Comparison of ENCODE assay signal across 27 mouse cellular contexts in genomic region chr3:153769220-153769619, GRCm38 (mm10).
"Had no signal": no experiment of that assay in that cellular context is flagged by ENCODE, and none has a peak within 500 bp of the region (broad histone marks: within the 10 kb centered on the region; RNA-seq: fewer than 3 reads in every experiment).

No protein-coding gene starts in this region.

- H3K36me3 ChIP-seq: embryonic facial prominence, embryonic 10.5 days; embryonic facial prominence, embryonic 12.5 days; embryonic facial prominence, embryonic 13.5 days; embryonic facial prominence, embryonic 15.5 days; forebrain, embryonic 10.5 days; forebrain, embryonic 12.5 days; forebrain, embryonic 15.5 days had no signal

- H3K9ac ChIP-seq: embryonic facial prominence, embryonic 12.5 days; embryonic facial prominence, embryonic 13.5 days; embryonic facial prominence, embryonic 15.5 days; forebrain, embryonic 12.5 days; forebrain, embryonic 13.5 days; forebrain, embryonic 15.5 days; forebrain, postnatal 0 days had no signal

- H3K4me1 ChIP-seq: embryonic facial prominence, embryonic 12.5 days; embryonic facial prominence, embryonic 15.5 days; forebrain, embryonic 12.5 days; forebrain, embryonic 13.5 days; forebrain, embryonic 15.5 days had no signal

- H3K9me3 ChIP-seq: embryonic facial prominence, embryonic 12.5 days; embryonic facial prominence, embryonic 13.5 days; embryonic facial prominence, embryonic 15.5 days; forebrain, embryonic 10.5 days; forebrain, embryonic 12.5 days; forebrain, embryonic 15.5 days had no signal

- DNase-seq: cerebellum, adult 2 months; cerebellum, adult 8-10 months; cerebellum, adult 9-10 months; cerebellum, adult 9-11 months; cerebellum, postnatal 10 days; cerebellum, postnatal 14 days; cerebellum, postnatal 25 days; cerebellum, postnatal 36 days; embryo, embryonic 11 days; forebrain, postnatal 0 days; gastrocnemius, adult 2 months; gastrocnemius, postnatal 10 days; gastrocnemius, postnatal 14 days; gastrocnemius, postnatal 25 days; gastrocnemius, postnatal 36 days; heart, adult 18-20 months had no signal

- H3K27ac ChIP-seq: embryonic facial prominence, embryonic 10.5 days; embryonic facial prominence, embryonic 12.5 days; embryonic facial prominence, embryonic 13.5 days; embryonic facial prominence, embryonic 15.5 days; forebrain, embryonic 10.5 days; forebrain, embryonic 12.5 days; forebrain, embryonic 13.5 days; forebrain, embryonic 15.5 days; gastrocnemius, adult 2 months had no signal

- H3K27me3 ChIP-seq: embryonic facial prominence, embryonic 12.5 days; embryonic facial prominence, embryonic 13.5 days; embryonic facial prominence, embryonic 15.5 days; forebrain, embryonic 12.5 days; forebrain, embryonic 13.5 days; forebrain, embryonic 15.5 days had no signal

- H3K4me3 ChIP-seq: embryonic facial prominence, embryonic 10.5 days; embryonic facial prominence, embryonic 12.5 days; embryonic facial prominence, embryonic 13.5 days; embryonic facial prominence, embryonic 15.5 days; erythroblast, embryonic 14.5 days; forebrain, embryonic 10.5 days; forebrain, embryonic 12.5 days; forebrain, embryonic 13.5 days; forebrain, embryonic 15.5 days; gastrocnemius, adult 2 months had no signal

- ATAC-seq: forebrain, embryonic 13.5 days; forebrain, embryonic 14.5 days; forebrain, embryonic 15.5 days; forebrain, embryonic 16.5 days; forebrain, postnatal 0 days had no signal

- H3K4me2 ChIP-seq: embryonic facial prominence, embryonic 12.5 days; embryonic facial prominence, embryonic 13.5 days; embryonic facial prominence, embryonic 15.5 days; forebrain, embryonic 12.5 days; forebrain, embryonic 13.5 days; forebrain, embryonic 15.5 days had no signal
